Mouse (Mus musculus) adrenal gland, postnatal 25 days (tissue): Measurements from ENCODE around the gene Gsk3b. TPM values are rescaled to one million over a fixed set of nuclear protein-coding genes. Genes with fewer than 3 reads are reported as not detected.
A peak's percentile ranks its signal among the peaks of the same experiment; 100 is the strongest.
"Not testable (repeated sequence)": the region's sequence is repeated elsewhere in the genome, so short reads cannot be mapped to it uniquely, and the experiment has no call there.

Experiments
- DNase-seq: peaks from one replicate; pipeline ENCODE4 v3.0.0; 2021; ENCODE audit warnings: mixed read lengths
- long read RNA-seq: library from polyadenylated mRNA; stranded (forward); transcript quantifications from one replicate; pipeline ENCODE4 v2.0.0, GENCODE M21; 2021
- total RNA-seq: library from RNA; stranded (reverse); gene quantifications from 2 replicates; pipeline ENCODE4 v1.2.3, GENCODE M21; 2021

The Gsk3b gene
- total RNA-seq = 77.8 and 81.7 TPM in 2 replicates
- long read RNA-seq, full-length matches to known transcripts = 26 of 31 reads
- long read RNA-seq, partial matches to known transcripts = 3 of 31 reads
- long read RNA-seq, other reads (novel, unspliced or antisense) = 2 of 31 reads

DNA sequence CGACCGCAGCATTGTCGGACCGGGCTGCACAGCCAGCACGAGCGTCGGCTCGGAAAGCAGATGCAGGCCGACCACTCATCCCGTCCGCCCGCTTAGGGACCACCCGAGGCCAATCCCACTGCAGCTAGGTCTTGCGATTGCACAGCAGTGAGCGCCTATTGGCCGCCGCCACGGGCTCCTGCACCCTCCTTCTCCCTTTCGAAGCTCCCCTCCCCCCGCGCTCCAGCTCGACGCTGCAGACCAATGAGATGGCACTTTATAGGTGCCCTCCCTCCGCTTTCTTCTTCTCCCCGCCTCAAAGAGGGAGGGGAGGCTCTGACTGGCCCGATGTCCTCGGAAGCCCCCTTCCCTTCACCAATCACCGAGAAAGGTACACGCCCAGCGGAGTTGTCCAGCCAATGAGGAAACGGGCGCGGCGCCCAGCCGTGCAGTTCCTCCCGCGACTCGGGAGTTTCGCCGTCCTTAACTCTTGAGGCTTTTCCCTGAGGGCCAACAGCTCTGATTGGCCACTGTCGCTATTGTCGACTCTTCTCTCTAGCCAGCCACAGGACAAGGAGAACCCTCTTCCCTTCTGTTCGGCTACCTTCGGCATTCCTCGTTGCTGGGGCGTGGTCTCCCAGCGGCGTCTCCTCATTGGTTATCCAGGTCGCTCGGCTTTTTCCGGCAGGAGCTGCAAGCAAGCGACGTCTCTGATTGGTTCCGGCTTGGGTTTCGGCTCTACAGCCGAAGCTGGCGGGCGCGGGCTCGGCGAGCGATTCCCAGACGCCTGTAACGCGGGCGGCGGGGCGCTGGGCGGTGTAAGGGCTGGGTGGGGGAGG is at the start of gene Gsk3b:
Gsk3b (plus strand) TSS at position 373 of the 818 bp plus-strand sequence.
- DNase-seq = peak; percentile 98

DNA sequence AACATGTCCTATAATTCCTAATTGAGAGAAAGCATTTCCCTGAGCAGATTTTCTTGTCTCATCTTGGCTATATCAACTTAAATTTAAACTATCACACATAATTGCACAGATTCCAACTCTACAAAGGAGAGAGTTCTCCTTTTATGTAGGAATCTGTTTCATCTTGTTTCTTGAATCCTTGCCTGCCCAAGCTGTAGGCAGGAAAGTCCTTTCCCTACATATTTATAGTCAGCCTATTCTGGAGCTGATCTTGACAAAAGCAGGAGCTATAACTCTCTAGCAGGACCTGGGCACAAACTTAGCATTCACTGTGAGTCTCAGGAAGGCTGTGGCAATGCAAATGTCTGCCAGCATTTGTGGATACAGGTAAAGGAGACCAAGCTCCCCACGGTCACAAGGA is 46.6 kb upstream of the Gsk3b start:
- DNase-seq = no peak

DNA sequence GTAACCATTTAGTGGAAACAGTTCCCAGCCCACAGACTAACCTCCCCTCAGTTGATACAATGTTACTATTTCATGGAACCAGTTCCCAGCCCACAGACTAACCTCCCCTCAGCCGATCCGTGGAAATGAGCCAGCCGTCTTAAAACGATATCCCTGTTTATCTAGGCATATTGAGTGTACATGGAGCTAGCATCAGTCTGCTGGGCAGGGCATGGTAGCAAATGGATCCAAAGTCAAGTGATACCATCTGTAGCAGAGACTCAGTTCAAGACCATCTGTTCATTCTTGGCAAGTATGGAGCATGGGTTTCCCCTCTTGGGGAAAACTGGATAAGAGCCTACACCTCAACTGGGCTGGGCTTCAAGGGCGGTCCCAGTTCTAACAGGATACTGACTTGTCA is 44.2 kb upstream of the Gsk3b start:
- DNase-seq = no peak

DNA sequence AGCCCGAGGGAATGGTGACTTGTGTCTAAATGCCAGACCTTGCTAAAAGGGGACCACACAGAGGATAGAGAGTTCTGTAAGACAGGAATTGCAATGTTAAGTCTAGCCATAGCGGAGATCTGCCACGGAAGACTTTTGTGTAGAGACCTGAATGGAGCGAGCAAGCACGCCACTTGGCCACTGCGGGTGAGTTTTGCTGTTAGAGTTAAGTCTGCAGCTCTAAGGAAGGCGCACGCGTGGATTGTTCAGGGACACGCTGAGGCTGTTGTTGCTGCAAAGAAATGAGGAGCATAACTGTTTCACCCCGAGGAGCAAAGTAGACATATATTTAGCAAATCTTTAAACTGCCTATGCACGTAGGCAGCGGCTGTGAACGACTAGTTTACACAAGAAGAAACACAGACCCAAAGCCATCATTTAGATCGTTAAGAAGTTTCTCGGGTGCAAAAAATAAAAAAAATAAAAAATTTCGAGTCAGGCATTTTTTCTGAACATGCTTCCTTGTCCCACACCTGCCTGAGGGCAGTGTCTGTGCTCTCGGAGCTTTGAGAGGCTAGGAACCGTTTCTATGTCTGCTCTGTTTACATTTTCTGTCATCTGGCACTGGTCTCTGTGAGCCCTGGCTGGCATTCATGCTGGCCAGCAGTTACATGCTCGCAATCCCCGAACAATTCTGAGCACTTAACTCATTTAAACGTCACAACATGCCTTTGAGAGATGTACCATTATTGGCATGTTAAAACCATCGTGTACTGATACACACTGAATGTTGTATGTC is 40.8 kb upstream of the Gsk3b start:
- DNase-seq = no peak

DNA sequence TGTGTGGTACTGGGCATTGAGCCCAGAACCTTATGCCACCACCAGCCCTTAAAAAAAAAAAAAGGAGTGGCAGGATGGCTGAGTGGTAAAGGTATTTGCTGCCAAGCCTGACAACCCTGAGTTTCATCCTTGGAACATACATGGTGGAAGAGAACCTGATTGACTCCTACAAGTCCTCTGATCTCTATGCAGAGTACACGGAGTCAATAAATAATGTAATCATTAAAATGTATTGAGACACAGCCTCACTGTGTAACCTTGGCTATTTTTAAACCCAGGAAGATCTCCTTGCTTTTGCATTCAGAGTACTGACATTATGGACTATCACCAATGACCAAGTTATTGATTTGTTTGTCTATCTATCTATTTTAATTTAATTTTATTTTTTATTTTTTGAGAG is 30.9 kb upstream of the Gsk3b start:
- no peak for DNase-seq

DNA sequence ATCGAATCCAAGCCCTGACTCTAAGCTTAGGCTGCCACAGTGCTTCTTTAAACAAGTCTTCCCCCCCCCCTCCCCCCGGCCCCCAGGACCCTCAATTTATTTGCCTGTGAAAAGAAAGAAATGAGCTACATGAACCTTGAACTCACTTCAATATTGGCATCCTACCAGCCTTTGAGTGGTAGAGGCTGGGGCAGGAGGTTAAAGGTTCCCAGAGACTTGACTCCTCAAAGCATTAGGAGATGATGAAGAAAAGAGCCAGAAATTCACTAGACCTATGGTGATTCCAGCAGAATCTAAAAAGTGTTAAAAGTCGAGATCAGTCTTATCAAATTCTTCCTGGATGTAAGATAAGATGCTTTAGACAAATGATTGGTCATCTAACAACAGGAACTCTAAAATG is 30.0 kb upstream of the Gsk3b start:
- DNase-seq = no peak

DNA sequence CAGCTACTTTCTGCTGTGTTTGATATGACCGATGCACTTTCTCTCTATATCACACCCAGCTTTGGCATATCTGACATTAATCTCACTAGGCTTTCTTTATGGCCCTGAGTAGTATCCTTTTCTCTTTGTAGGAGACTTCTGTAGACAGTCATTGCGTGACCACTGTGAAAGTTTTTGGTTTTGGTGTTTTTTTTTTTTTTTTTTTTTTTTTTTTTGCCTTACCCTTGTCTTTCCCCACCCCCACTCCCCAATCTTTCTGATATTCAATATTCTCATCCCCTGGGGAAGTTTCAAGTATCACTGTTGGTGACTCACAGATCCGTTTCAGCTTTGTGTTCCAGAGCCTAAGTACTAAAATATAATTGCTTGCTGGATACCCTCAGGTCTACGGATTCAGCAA is 29.2 kb upstream of the Gsk3b start:
- DNase-seq = no peak

DNA sequence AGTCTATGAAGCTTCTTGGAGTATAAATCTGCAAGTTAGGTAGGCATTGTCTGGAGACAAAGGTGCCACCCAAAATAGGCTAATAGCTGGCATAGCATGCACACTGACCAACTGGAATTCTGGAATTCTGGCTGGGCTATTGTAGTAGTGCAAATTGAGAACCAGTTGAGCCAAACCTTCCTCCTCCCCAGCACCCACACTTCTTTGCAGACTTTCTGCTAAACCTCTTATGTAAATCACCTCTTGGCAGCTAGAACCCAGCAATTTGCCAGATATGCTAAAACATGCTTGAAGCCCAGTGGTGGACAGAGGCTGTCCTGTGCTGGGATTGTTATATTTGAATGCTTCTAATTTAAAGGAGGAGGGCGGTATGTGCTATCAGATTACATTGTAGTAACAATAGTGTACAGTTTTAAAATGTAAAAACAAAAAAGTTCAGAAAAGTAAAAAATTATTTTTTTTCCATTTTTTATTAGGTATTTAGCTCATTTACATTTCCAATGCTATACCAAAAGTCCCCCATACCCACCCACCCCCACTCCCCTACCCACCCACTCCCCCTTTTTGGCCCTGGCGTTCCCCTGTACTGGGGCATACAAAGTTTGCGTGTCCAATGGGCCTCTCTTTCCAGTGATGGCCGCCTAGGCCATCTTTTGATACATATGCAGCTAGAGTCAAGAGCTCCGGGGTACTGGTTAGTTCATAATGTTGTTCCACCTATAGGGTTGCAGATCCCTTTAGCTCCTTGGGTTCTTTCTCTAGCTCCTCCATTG is 14.8 kb upstream of the Gsk3b start:
- not testable (repeated sequence) for DNase-seq

DNA sequence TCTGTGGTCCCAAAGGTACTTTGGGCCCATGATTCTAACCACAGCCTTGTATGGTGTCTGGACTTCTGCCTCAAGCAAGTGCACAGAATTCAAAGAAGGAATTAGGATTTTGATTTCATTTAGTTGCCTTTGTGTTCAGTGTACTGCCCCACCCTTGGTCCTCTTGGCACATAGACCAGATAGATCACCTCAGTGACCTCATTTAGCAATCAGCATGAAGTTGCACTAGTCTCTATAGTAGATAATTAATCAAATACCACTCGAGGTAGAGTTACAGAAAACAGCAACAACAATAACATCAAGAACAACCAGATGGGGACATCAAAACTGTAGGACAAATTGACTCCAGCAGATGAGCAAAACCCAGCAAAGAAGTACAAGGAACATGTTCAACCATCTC is 8.6 kb upstream of the Gsk3b start:
- no peak for DNase-seq

DNA sequence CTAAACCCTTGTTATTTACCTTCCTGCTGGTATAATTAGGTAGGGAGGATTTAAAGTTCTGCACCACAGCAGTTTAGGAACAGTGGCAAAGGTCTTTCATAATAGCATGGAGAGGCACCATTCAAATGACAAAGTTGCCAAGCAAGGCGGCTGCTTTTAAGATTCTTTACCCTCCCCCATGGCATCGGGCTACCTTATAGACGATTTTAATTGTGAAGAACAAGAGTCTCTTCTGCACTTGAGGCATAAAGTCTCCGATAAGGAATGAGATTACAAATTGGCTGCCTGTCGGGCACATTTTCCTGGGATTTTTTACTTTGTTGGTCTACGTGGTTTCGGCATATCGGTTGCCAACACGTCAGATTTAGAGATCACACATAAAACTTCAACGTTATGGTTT is 1.6 kb upstream of the Gsk3b start:
- no peak for DNase-seq

DNA sequence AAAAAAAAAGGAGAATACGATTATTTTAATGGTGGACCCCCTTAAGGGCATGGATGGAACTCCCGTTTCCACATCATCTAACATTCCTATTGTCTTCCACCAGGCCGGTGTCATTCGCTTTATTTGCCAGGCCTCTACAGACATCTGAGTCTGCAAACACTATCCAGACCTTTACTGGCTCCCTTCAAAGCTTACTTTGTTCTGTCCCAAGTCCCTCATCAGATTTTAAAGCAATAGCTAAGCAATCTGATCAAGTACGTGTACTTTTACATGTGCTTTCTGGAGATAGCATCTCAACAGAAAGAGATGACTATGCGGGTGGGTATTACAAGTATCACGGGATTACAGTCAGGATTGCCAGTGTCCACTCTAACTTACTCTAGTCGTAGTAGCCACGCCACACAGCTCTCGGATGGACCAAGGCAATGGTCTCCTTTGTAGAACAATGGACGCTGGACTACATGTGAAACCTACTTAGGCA is 1.1 kb upstream of the Gsk3b start:
- no peak for DNase-seq

DNA sequence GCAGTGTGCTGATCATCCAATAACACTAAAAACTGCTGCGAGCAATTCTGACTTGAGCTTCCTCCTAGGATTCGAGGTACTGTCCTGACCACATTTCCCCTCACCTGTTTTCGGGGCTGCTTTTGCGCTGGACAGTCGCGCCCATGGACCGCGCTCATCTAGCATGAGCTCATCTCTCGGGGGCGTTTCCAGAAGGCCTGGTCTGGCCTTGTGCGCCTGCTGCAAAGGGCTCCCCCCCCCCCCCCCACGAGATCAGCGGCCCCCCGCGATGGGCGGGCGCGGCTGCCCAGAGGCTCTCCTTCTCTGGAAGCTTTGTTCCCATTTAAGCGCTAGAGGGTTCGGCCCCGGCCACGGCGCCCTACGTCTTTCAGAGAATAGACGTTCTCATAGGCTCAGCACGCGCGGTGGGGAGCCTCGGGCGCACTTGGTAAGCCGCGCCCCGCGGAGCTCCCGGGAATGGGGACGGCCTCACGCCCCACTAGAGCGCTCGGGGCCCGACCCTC is 624 bp upstream of the Gsk3b start:
- DNase-seq = no peak

DNA sequence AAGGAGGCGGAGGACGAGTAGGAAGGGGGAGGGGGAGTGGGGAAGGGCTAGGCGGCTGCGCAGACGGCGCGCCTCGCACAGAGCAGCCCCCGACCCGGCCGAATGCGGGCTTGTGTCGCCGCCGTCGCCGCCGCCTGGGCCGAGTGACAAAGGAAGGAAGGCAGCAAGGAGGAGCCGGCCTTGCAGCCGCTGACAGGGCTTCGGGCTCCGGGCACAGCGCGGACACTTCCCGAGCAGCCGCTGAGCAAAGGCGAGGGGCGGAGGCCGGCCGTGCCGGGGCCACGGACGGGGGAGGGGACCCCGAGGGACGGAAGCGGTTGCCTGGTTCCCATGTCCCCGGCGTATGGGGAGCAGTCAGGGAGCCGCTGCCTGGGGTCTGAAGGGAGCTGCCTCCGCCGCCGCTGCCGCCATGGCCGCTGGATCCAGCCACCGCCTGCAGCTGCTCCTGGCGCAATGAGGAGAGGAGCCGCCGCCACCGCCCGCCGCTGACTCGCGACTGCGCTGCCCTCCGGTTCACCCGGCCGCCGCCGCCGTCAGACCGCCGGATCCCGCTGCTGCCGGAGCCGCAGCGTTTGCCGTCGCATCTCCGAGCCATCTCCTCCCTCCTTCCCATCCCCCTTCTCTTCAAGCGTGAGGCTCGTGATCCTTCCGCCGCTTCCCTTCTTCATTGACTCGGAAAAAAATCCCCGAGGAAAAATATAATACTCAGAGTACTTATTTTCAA is 808 bp downstream of the Gsk3b start:
- no peak for DNase-seq

DNA sequence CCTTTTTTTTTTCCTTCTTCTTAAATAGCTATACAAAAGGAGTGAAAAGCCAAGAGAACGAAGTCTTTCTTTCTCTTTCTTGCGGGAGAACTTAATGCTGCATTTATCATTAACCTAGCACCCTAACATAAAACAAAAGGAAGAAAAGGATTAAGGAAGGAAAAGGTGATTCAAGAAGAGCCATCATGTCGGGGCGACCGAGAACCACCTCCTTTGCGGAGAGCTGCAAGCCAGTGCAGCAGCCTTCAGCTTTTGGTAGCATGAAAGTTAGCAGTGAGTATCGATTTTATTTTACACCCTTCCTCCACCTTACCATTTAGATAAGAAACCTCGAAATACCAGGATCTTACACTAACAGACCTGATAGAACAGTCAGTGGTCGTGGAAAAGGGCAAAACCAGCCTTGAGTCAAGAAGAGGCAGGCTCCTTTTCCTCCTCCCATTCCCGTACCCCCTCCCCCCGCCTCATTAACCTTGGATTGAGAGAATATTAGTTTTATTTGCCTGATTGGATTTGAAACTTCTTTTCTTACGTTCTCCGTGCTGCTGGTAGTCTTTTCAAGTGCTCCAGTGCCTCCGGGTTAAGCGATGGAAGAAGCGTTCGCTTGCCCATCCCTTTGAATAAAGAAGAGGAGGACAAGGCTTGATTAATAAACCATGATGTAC is 1.7 kb downstream of the Gsk3b start:
- no peak for DNase-seq

DNA sequence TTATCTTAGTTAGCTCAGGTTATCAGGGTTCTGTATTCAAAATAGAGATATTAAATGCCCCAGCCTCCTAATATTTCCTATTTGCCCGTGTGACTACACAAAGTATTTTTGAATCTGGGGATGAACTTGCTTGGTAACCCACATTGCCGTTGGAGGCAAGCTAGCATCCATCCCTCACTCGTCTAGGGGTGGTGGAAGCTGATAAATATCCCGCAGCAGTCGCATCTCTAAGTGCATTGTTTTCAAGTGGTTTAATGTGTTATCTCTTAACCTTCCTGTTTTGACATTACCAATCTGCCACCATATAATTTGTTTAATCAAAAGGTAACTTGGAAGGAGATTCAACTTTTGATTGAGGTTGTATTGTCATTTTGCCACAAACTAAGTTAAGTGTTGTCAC is 2.2 kb downstream of the Gsk3b start:
- DNase-seq = no peak

DNA sequence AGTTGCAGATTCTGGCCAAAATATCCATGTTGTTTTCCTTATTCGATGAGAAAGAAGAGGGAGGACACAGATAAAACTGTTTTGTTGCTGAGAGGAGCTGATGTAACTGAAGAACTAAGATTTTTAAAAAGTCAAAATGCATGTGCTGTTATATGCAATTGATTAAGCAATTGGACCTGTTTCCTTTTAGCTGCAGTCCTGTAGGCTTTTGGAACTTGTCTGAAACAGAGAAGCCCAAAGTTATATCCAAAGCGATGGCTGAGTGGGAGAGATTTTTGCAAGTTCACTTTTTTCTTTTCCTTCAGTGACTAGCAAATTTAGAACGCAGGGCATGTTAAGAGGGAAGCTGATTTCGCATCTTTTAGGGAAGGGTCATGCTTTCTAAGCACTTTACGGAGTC is 2.9 kb downstream of the Gsk3b start:
- no peak for DNase-seq

DNA sequence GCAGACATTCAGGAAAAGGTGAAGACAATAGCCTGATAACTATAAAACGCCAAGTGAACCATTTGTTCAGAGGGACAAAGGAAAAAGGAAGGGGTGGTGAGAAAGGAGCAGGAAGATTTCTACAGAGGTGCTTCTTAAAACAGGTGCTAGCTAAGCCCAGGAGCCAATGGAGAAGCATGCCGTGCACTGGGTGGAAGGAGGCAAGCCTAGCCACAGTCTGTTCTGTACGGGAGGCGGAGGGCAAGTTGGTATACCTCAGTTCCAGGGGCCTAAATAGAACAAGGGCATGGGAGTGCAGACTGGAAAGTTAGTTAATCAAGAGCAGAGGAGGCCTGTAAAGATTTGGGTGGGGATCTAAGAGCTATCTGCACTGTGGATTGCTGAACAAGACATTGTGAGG is 3.8 kb downstream of the Gsk3b start:
- DNase-seq = no peak

DNA sequence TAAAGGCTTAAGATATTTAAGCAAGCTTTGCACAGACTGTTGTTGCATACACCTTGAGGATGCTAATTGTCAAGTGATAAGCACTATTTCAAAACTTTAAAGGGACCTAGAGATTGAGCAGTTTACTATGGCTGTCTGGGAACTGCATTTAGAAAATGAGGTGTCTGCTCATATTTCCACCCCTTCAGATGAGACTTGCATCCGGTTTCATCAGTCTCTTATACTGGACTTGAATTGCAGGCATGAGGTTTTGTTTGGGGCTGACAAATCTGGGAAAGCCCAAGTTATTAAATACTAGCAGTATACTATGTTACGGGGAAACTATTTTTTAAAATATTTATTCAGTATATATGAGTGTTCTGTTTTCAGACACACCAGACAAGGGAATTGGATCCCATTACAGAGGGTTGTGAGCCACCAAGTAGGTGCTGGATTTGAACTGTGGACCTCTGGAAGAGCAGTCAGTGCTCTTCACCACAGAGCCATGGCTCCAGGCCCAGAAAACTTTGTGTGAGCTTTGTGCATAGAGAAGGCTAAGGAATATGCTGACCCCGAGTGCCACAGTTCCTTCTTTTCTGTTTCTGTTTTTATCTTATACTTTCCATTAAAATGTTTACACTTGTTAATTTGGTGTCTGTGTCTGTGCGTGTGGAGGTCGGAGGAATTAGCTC is 6.5 kb downstream of the Gsk3b start:
- no peak for DNase-seq

DNA sequence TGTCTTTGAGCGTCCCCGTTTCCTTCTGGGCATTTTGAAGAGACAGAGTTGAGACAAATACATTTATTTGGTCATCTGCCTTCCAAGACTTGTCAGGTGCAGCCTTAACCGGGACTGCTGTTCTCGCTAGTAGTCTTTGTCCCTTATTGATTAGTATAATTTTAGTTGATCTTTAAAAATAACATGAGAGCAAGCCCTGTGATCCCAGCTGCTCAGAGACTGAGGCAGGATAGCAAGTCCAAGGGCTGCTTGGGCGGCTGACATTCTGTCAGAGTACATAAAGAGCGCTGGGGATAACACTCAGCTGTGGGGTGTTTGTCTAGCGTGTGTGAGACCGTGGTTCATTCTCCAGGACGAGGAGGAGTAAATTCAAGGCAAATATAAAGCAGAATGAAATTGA is 8.7 kb downstream of the Gsk3b start:
- no peak for DNase-seq

DNA sequence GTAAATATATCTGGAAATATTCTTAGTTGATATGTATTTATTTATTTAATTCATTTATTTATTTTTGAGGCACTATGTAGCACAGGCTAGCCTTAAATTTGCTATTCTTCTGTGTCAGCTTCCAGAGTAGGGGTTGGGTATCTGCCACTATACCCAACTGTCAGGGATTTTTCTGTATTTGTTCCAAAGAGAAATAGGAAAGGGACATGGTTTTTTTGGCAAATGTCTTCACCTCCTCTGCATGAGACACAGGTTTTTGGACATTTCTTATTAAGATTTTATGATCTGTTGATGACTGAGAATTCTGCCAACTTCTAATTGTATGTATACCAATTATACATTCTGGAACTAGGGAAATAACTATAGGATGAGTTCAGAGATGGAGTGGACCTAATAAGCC is 10.5 kb downstream of the Gsk3b start:
- DNase-seq = no peak

DNA sequence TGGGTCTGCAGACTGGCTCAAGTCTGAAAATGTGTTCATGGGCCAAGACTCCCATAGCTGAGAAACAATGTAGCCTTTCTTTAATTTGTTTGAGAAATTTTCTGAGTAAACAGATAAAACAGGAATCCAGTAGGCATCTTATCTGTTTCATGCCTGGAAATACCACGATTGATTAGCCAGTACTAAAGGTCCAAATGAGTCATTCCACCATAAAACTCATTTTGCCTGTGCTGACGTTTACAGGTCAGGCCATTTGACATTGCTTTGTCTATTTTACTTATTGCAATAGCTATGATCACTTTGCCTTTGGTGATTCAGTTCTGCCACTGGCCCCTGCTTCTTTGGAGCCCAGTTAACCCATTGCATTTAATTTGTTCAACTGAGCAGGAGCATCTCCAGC is 11.8 kb downstream of the Gsk3b start:
- no peak for DNase-seq
